Mouse (Mus musculus): Measurements from ENCODE around the gene Smg8. TPM values are rescaled to one million over a fixed set of nuclear protein-coding genes. Genes with fewer than 3 reads are reported as not detected.
A peak's percentile ranks its signal among the peaks of the same experiment; 100 is the strongest.

The Smg8 gene
- polyA plus RNA-seq, 1 experiment from 2014 or later: 19.1 TPM

GRCm38 (mm10) chr11:87036180-87036579 lies 50.4 kb downstream of the Smg8 start:
- Histone ChIP-seq H3K4me3 (no peak overlapping the region), H3K9ac (no peak overlapping the region), H3K36me3 (no peaks in the 10 kb centered on the region), H3K4me2 (no peak overlapping the region), H3K9me3 (no peaks in the 10 kb centered on the region), H3K27ac (no peak overlapping the region), H3K4me1 (no peaks in the 10 kb centered on the region; the same call in 1 of the 2 replicates), H3K27me3 (no peaks in the 10 kb centered on the region)
- 59% methylated on average over 4 of the region's 4 CpGs for WGBS
- ATAC-seq (ENCODE audit: borderline replicate concordance, extremely low read depth, low FRiP score, low TSS enrichment): no peak

DNA sequence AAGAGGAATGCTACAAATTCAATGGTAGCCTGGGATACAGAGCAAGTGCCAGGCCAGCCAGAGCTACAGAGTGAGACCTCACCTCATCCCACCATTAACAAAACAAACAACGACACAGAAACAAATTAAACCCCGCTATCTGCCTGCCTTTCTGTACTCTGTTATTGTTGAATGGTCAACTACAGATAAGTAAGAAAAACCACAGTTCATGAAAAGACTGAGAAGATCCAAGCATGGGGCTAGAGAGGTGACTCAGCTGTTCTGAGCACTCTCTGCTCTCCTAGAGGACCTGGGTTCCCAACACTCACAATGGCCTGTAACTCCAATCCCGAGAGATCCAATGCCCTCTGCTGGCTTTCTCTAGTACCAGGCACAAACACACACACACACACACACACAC lies 58.4 kb downstream of the Smg8 start:
- H3K9ac ChIP-seq: no peak overlapping the region
- 76% methylated on average over 3 of the region's 3 CpGs for WGBS

More for the DNA sequence above, 58.4 kb downstream of the Smg8 start:
- Histone ChIP-seq H3K4me2 (no peak overlapping the region), H3K4me3 (no peak overlapping the region), H3K27ac (no peak overlapping the region), H3K9me3 (no peaks in the 10 kb centered on the region), H3K27me3 (no peaks in the 10 kb centered on the region), H3K36me3 (no peaks in the 10 kb centered on the region), H3K4me1 (peaks cover 14% of the 10 kb centered on the region)
- no peak for ATAC-seq (ENCODE audit: borderline replicate concordance, extremely low read depth, low FRiP score, low TSS enrichment)

MicroRNA genes within 50 kb of the gene (microRNA counts, 519-probe panel; counts per million panel counts)
- microRNA mmu-miR-301a: 3,395 counts per million, percentile 89 among the panel's probes with 10 or more counts

Small RNAs within 50 kb of the gene (microRNA-seq; reads per million reads assigned to microRNA genes)
- 1,013 reads per million, percentile 75 among the genes with 10 or more reads in this experiment for gene Mir301

Other genes starting within 250 kb of the Smg8 start
- gene Ypel2, start 93.1 kb downstream of the Smg8 start, polyA plus RNA-seq (2015; fragmentation: Nextera tagmentation; extraction: Ambion mirVana): 9.0 and 9.4 TPM in 2 replicates
- 23.7 and 24.9 TPM in 2 replicates for gene Gdpd1, start 12.7 kb downstream of the Smg8 start, polyA plus RNA-seq (2015; fragmentation: Nextera tagmentation; extraction: Ambion mirVana)
- 11.8 and 12.6 TPM in 2 replicates for gene Prr11, start 21.9 kb upstream of the Smg8 start, polyA plus RNA-seq (2015; fragmentation: Nextera tagmentation; extraction: Ambion mirVana)
- 64.5 and 66.7 TPM in 2 replicates for gene Ska2, start 22.5 kb upstream of the Smg8 start, polyA plus RNA-seq (2015; fragmentation: Nextera tagmentation; extraction: Ambion mirVana)
- gene Trim37, start 40.3 kb upstream of the Smg8 start, polyA plus RNA-seq (2015; fragmentation: Nextera tagmentation; extraction: Ambion mirVana): 28.0 and 30.6 TPM in 2 replicates